Mouse (Mus musculus): ENCODE measurements around the gene Mea1. TPM values are rescaled to one million over a fixed set of nuclear protein-coding genes. Genes with fewer than 3 reads are reported as not detected.

Mea1 gene
- polyA plus RNA-seq, 1 experiment from 2014 or later = 162 TPM

DNA sequence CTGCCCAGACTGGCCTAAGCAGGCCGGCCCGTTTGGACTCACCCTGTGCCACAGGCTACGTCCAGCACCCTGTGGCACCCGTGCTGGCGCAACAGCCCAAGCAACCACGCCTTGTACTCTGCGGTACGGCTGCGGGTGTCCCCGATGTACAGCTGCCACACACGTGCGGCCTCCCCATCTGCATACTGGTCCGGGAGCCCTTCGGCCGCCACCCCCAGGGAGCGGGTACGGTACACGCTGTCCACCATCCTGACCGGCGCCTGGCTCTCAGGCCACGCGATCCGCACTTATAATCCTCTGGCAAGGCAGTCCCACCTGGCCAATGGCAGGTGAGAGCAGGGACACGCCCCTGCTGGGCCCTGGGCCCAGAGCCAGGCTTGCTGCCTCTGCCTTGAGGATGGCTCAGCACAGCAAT is 50.3 kb downstream of the Mea1 start, which contains the start of gene Gnmt:
Gene Gnmt, minus strand, starts transcription at position 265 of the 415 bp plus-strand sequence.
- peak within 1 kb of the TSS; percentile 24; the same call in 1 of the 2 replicates for H3K4me2 ChIP-seq (replicated peaks; ENCODE audit: low read depth, low read length)
- ATAC-seq (ENCODE audit: insufficient number of reproducible peaks, insufficient read depth, low FRiP score, low read depth) = peak; percentile 50; the same call in 1 of the 2 replicates
- no peak within 1 kb of the TSS for H3K9ac ChIP-seq (replicated peaks; ENCODE audit: low read depth, low read length)
- 0 out of 2 replicates have a peak, but pooled peaks cover 4% of the 10 kb centered on the region for H3K27me3 ChIP-seq (ENCODE audit: control insufficient read depth, insufficient read depth, low read length)
- H3K9me3 ChIP-seq (ENCODE audit: control insufficient read depth, low read depth, low read length) = no peaks in the 10 kb centered on the region
- WGBS = 13% methylated on average over 24 of the region's 24 CpGs
- 0 out of 2 replicates have a peak within 1 kb of the TSS, but pooled peaks have one; percentile 1 for H3K4me3 ChIP-seq (ENCODE audit: low read depth, low read length)
- H3K36me3 ChIP-seq (ENCODE audit: control insufficient read depth, insufficient read depth, low read length) = no peaks in the 10 kb centered on the region; the same call in 1 of the 2 replicates
- no peak within 1 kb of the TSS for H3K27ac ChIP-seq (ENCODE audit: low read length)
- no peaks in the 10 kb centered on the region for H3K4me1 ChIP-seq (ENCODE audit: control insufficient read depth, insufficient read depth, low read length)

Other genes with a start within 250 kb of the Mea1 start
- gene Crip3, start 249.9 kb upstream of the Mea1 start, polyA plus RNA-seq (2014; fragmentation: Nextera tagmentation; extraction: Ambion mirVana) = 1.3 and 1.7 TPM in 2 replicates
- gene Slc22a7, start 240.3 kb upstream of the Mea1 start, polyA plus RNA-seq (2014; fragmentation: Nextera tagmentation; extraction: Ambion mirVana) = not detected in 2 replicates
- gene Ttbk1, start 191.1 kb upstream of the Mea1 start, polyA plus RNA-seq (2014; fragmentation: Nextera tagmentation; extraction: Ambion mirVana) = 0.25 and 0.27 TPM in 2 replicates
- 56.3 and 65.5 TPM in 2 replicates for gene Dnph1, start 182.1 kb upstream of the Mea1 start, polyA plus RNA-seq (2014; fragmentation: Nextera tagmentation; extraction: Ambion mirVana)
- 3.6 and 5.6 TPM in 2 replicates for gene Cul9, start 132.4 kb upstream of the Mea1 start, polyA plus RNA-seq (2014; fragmentation: Nextera tagmentation; extraction: Ambion mirVana)
- 12.2 and 15.7 TPM in 2 replicates for gene Srf, start 122.6 kb upstream of the Mea1 start, polyA plus RNA-seq (2014; fragmentation: Nextera tagmentation; extraction: Ambion mirVana)
- gene Ptk7, start 49.3 kb upstream of the Mea1 start, polyA plus RNA-seq (2014; fragmentation: Nextera tagmentation; extraction: Ambion mirVana) = 37.6 and 45.2 TPM in 2 replicates
- gene Klc4, start 32.8 kb upstream of the Mea1 start, polyA plus RNA-seq (2014; fragmentation: Nextera tagmentation; extraction: Ambion mirVana) = 31.0 and 32.3 TPM in 2 replicates
- gene Mrpl2, start 32.6 kb upstream of the Mea1 start, polyA plus RNA-seq (2014; fragmentation: Nextera tagmentation; extraction: Ambion mirVana) = 99.2 and 104 TPM in 2 replicates
- gene Cul7, start 28.5 kb upstream of the Mea1 start, polyA plus RNA-seq (2014; fragmentation: Nextera tagmentation; extraction: Ambion mirVana) = 45.9 and 47.2 TPM in 2 replicates
- gene Rrp36, start 4.4 kb upstream of the Mea1 start, polyA plus RNA-seq (2014; fragmentation: Nextera tagmentation; extraction: Ambion mirVana) = 52.3 and 53.5 TPM in 2 replicates
- gene Klhdc3, start 2.1 kb downstream of the Mea1 start, polyA plus RNA-seq (2014; fragmentation: Nextera tagmentation; extraction: Ambion mirVana) = 101 and 105 TPM in 2 replicates
- gene Ppp2r5d, start 26.3 kb downstream of the Mea1 start, polyA plus RNA-seq (2014; fragmentation: Nextera tagmentation; extraction: Ambion mirVana) = 77.5 and 82.8 TPM in 2 replicates
- 18.6 and 18.8 TPM in 2 replicates for gene Pex6, start 32.7 kb downstream of the Mea1 start, polyA plus RNA-seq (2014; fragmentation: Nextera tagmentation; extraction: Ambion mirVana)
- gene Gnmt, start 50.4 kb downstream of the Mea1 start, polyA plus RNA-seq (2014; fragmentation: Nextera tagmentation; extraction: Ambion mirVana) = 0.33 and 0.67 TPM in 2 replicates
- 68.3 and 68.4 TPM in 2 replicates for gene Cnpy3, start 73.4 kb downstream of the Mea1 start, polyA plus RNA-seq (2014; fragmentation: Nextera tagmentation; extraction: Ambion mirVana)
- gene Ptcra, start 84.9 kb downstream of the Mea1 start, polyA plus RNA-seq (2014; fragmentation: Nextera tagmentation; extraction: Ambion mirVana) = 0.59 and 0.77 TPM in 2 replicates
- gene 2310039H08Rik, start 93.8 kb downstream of the Mea1 start, polyA plus RNA-seq (2014; fragmentation: Nextera tagmentation; extraction: Ambion mirVana) = 79.1 and 84.9 TPM in 2 replicates
- gene Rpl7l1, start 103.9 kb downstream of the Mea1 start, polyA plus RNA-seq (2014; fragmentation: Nextera tagmentation; extraction: Ambion mirVana) = 139 and 149 TPM in 2 replicates
- gene Bicral, start 179.7 kb downstream of the Mea1 start, polyA plus RNA-seq (2014; fragmentation: Nextera tagmentation; extraction: Ambion mirVana) = 6.0 and 6.6 TPM in 2 replicates
- 52.6 and 54.3 TPM in 2 replicates for gene Tbcc, start 211.9 kb downstream of the Mea1 start, polyA plus RNA-seq (2014; fragmentation: Nextera tagmentation; extraction: Ambion mirVana)
- not detected in 2 replicates for gene Prph2, start 231.7 kb downstream of the Mea1 start, polyA plus RNA-seq (2014; fragmentation: Nextera tagmentation; extraction: Ambion mirVana)